Mouse (Mus musculus) heart, postnatal 4 days (tissue): ENCODE measurements around the gene Gabbr1. TPM values are rescaled to one million over a fixed set of nuclear protein-coding genes. Genes with fewer than 3 reads are reported as not detected.
A peak's percentile ranks its signal among the peaks of the same experiment; 100 is the strongest.

Experiments used
- DNase-seq: peaks from one replicate; pipeline ENCODE4 v3.0.0; 2021
- total RNA-seq, 2 experiments: library from RNA; stranded (reverse); gene quantifications; 2 replicates each; pipeline ENCODE4 v1.2.3; 2021

Gene Gabbr1
- total RNA-seq, 2 experiments from 2014 or later = 21.6 to 22.4 TPM

DNA sequence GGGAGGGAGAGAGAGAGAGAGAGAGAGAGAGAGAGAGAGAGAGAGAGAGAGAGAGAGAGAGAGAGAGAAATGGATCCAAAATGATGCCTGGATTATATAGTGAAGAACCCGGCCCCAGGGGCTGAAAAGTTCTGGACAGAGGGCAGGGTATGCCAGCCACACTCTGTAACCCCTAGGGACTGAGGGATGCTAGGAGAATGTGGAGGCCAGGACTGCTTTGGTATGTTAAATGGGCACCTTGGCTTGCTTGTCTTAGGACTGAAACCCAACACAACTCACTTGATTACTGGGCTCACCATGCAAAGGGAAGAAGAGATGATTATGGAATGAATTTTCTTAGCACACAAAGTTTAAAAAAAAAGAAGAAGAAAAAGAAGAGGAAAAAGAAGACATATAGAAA is 32.4 kb downstream of the Gabbr1 start:
- DNase-seq = no peak

DNA sequence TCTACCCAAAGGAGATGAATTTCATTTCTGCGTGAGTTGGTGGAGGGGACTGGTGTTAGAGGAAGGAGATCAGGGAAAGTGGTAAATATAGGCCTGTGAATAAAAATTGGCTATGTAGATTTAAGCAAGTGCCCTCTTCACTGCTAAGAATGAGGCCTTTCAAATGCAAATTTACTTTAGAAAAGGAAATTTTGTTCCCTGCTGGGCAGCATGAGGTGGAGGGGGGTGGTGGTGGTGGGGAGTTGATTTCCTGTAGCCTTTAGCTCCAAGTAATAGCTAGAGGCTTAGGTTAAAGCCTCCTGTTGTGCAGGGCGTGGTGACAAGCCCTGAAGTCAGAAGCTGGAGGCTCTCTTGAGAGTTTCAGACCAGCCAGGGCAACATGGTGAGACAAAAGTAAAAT is 33.2 kb downstream of the Gabbr1 start:
- DNase-seq = no peak

DNA sequence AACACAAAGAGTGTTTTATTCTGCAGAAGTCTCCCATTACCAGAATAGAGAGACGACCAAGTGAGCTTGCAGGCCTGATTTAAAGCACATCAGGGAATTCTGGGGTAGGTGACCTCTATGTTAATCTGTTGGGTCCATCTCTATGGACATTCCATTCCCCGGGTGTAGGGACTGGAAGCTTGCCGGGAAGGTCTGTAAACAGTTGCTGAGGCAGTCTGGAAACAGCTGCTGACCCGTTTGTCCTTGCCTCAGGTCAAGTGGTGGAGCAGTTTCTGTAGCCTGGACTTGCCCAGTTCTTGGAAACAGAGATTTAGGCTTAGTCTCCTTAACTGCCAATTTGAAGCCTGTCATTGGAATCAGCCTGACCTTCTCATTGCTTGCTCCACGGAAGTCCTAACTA is 34.4 kb downstream of the Gabbr1 start:
- DNase-seq = peak; percentile 20

DNA sequence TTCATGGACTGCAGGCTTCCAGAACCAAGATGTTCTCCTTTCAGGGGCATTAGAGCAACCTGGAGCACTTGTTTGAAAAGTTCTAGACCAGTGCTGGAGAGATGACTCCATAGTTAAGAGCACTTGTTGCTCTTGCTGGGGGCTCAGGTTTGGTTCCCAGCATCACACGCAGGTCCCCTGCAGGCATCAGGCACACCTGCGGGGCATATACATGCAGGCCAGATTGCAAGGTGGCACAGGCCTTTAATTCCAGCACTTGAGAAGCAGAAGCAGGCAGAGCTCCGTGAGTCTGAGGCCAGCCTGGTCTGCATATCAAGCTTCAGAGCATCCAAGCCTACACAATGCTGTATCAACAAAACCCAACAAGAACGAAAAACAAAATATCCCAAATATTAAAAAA is 35.9 kb downstream of the Gabbr1 start:
- no peak for DNase-seq

DNA sequence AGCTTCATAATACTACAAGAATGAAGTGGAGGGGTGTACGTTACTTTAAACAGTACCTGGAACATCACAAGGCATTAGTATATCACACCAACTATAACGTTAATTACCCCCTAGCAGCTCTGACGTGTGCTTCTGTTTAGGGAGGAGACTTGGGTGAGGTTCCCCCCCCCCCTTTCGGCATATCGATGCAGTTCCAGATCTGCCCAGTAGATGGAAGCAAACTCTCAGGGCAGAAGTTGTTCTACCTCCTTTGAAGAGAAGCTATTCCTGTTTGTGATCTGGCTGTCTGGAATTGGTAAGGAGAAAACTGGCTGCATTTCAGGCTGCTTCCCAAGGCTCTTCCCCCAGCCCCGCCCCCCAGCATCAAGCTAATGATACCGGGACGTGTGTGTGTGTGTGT is 37.6 kb downstream of the Gabbr1 start:
- peak; percentile 79 for DNase-seq

DNA sequence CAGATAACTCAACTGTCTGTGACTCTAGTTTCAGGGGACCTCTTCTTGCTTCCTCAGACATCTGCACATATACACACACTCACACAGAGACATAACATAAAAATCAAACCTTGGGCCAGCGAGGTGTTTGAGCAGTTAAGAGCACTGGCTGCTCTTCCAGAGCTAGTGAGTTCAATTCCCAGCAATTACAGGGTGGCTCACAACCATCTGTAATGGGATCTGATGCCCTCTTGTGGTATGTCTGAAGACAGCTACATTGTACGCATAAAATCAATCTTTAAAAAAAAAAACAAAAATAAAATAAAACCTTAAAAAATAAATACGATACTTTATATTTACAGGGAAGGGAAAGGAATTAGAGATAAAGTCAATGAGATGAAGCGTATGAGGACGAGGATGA is 38.9 kb downstream of the Gabbr1 start:
- no peak for DNase-seq

DNA sequence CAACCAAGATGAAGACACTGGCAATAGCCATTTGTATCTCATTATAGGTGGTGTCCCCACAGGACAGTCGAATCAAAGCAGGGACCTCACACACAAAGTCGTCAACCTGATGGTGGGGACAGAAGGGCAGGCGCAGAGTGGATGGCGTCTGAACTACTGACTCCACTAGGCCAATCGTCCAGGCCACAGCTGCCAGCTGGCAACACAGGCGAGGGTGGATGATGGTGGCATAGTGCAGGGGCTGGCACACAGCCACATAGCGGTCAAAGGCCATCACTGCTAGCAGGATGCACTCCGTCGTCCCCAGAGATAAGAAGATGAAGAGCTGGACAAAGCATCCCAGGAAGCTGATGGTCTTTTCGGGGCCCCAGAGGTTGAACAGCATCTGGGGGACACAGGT is 39.8 kb downstream of the Gabbr1 start:
- no peak for DNase-seq

DNA sequence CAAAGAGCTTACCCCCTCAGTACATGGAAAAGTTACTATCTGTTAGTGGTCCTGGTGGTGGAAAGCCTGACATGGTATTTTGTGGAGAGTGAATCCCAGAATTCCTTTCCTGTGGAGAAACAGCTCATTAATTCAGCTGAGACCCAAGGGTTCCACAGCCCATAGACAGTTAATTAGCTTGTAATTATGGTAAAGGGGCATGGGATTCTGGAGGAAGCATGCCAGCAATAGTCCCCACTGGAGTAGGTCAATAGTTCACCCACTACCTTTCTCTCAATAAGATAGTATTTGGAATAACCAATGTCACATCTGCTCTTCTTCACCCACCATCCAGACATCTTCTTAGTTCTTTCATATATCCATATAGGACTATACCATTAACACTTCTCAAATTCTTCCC is 42.6 kb downstream of the Gabbr1 start, which contains the start of gene Olfr90:
Gene Olfr90 (minus strand): TSS at position 101 of the 400 bp plus-strand sequence.
- no peak for DNase-seq

DNA sequence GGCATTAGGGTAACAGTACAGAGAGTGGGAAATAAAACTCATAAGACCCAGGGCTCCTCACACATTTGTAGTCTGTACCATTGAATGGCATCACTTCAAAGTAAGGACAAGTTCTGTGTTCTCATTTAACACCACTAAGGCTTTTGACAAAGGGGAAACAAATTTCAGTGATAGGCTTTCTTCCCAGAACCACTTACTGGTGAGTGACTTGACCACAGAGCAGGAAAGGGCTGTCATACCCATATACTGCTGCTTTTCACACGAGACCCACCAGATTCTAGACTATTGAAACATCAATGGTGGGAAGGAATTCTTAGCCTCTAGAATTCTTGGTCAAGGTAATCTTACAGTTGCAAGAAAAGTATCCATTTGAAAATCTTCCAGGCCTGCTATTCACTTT is 46.4 kb downstream of the Gabbr1 start:
- DNase-seq = no peak

DNA sequence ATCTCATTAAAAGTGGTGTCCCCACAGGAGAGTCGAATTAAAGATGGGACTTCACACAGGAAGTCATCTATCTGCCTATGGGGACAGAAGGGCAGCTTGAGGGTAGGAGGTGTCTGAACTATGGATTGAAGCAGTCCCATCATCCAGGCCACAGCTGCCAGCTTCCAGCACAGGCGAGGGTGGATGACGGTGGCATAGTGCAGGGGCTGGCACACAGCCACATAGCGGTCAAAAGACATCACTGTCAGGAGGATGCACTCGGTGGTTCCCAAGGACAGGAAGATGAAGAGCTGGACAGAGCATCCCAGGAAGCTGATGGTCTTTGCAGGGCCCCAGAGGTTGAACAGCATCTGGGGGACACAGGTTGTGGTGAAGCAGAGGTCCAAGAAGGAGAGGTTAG is 47.5 kb downstream of the Gabbr1 start:
- DNase-seq = no peak

DNA sequence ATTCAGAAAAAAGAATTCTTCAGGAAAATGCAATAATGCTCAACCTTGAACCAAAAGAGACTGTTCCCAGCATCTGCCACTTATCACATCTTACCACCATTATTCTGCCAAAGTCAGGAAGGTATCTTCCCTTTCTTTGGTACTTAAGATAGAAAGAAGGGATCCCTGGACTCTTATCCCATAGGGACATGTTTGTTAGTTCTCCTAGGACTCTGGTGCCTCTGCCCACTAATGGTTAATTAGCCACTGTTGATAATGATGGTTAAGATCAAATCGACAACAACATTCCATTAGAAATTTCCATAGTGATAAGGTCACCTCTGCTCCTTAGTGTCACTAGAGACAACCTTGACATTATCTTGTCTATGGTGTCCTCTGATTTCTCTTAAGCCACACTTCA is 52.4 kb downstream of the Gabbr1 start, which contains the start of gene Olfr91:
Gene Olfr91 (minus strand): TSS at position 101 of the 400 bp plus-strand sequence.
- no peak for DNase-seq

DNA sequence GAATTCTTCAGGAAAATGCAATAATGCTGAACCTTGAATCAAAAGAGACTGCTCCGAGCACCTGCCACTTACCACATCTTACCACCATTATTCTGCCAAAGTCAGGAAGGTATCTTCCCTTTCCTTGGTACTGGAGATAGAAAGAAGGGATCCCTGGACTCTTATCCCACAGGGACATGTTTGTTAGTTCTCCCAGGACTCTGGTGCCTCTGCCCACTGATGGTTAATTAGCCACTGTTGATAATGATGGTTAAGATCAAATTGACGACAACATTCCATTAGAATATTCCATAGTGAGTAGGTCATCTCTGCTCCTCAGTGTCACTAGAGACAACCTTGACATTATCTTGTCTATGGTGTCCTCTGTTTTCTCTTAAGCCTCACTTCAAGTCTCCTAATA is 74.2 kb downstream of the Gabbr1 start, which contains the start of gene Olfr92:
Gene Olfr92 (minus strand): TSS at position 101 of the 400 bp plus-strand sequence.
- DNase-seq = no peak

Other genes starting within 250 kb of the Gabbr1 start
- gene H2-M10.6, start 233.8 kb upstream of the Gabbr1 start, total RNA-seq = not detected
- gene Trim26, start 208.8 kb upstream of the Gabbr1 start, total RNA-seq = 10 to 100 TPM; 24.5 to 28.4 TPM
- not detected for gene Trim15, start 178.8 kb upstream of the Gabbr1 start, total RNA-seq
- gene Trim10, start 176.4 kb upstream of the Gabbr1 start, total RNA-seq = 1 to 10 TPM in 1 of 2 experiments, under 1 TPM in 1; 0.57 to 1.8 TPM
- not detected for gene Trim40, start 155.8 kb upstream of the Gabbr1 start, total RNA-seq
- not detected for gene Trim31, start 147.8 kb upstream of the Gabbr1 start, total RNA-seq
- under 1 TPM; 0.45 TPM for gene Rnf39, start 103.0 kb upstream of the Gabbr1 start, total RNA-seq
- 10 to 100 TPM; 56.0 to 61.3 TPM for gene Ppp1r11, start 94.2 kb upstream of the Gabbr1 start, total RNA-seq
- gene Znrd1, start 87.4 kb upstream of the Gabbr1 start, total RNA-seq = 10 to 100 TPM; 24.9 to 29.3 TPM
- 1 to 10 TPM; 7.2 to 7.3 TPM for gene Znrd1as, start 87.4 kb upstream of the Gabbr1 start, total RNA-seq
- gene 2410137M14Rik, start 64.7 kb upstream of the Gabbr1 start, total RNA-seq = not detected
- under 1 TPM; 0.29 to 0.43 TPM for gene H2-M5, start 56.4 kb upstream of the Gabbr1 start, total RNA-seq
- gene Zfp57, start 44.8 kb upstream of the Gabbr1 start, total RNA-seq = 10 to 100 TPM in 1 of 2 experiments, 1 to 10 TPM in 1; 9.7 to 14.5 TPM
- gene Mog, start 22.6 kb upstream of the Gabbr1 start, total RNA-seq = not detected
- not detected for gene Olfr90, start 42.5 kb downstream of the Gabbr1 start, total RNA-seq
- not detected for gene Olfr91, start 52.3 kb downstream of the Gabbr1 start, total RNA-seq
- gene Olfr92, start 74.1 kb downstream of the Gabbr1 start, total RNA-seq = not detected
- gene Olfr93, start 115.5 kb downstream of the Gabbr1 start, total RNA-seq = not detected
- gene Ubd, start 147.9 kb downstream of the Gabbr1 start, total RNA-seq = not detected
- not detected for gene Olfr94, start 155.0 kb downstream of the Gabbr1 start, total RNA-seq
- gene Olfr95, start 167.2 kb downstream of the Gabbr1 start, total RNA-seq = not detected
- gene Olfr96, start 174.2 kb downstream of the Gabbr1 start, total RNA-seq = not detected
- not detected for gene Olfr97, start 191.4 kb downstream of the Gabbr1 start, total RNA-seq
- not detected for gene Olfr98, start 217.8 kb downstream of the Gabbr1 start, total RNA-seq
- 1 to 10 TPM; 1.5 to 2.0 TPM for gene H2-M3, start 224.3 kb downstream of the Gabbr1 start, total RNA-seq
- not detected for gene Olfr99, start 237.5 kb downstream of the Gabbr1 start, total RNA-seq